Mouse (Mus musculus) limb, embryonic 10.5 days (tissue): ENCODE results near the gene Lactb. TPM values are rescaled to one million over a fixed set of nuclear protein-coding genes. Genes with fewer than 3 reads are reported as not detected.

Experiments used
- DNase-seq: peaks from one replicate; pipeline ENCODE4 v3.0.0-alpha.2; 2017; ENCODE audit warnings: low spot score
- H3K27ac ChIP-seq: fragments of 300-500 bp; sonication (generic); 2 replicates; pipeline ENCODE4 v1.5.1; 2016; ENCODE audit warnings: mild to moderate bottlenecking
- H3K27me3 ChIP-seq: fragments of 300-500 bp; sonication (generic); 2 replicates; pipeline ENCODE4 v1.6.1; 2016; ENCODE audit warnings: low read depth, mild to moderate bottlenecking; ENCODE audit not compliant: poor library complexity, severe bottlenecking
- H3K36me3 ChIP-seq: fragments of 300-500 bp; sonication (generic); 2 replicates; pipeline ENCODE4 v1.6.1; 2016; ENCODE audit warnings: mild to moderate bottlenecking, moderate library complexity
- H3K4me1 ChIP-seq: fragments of 300-500 bp; sonication (generic); 2 replicates; pipeline ENCODE4 v1.6.1; 2016
- H3K4me3 ChIP-seq: fragments of 300-500 bp; sonication (generic); 2 replicates; pipeline ENCODE4 v1.5.1; 2016; ENCODE audit warnings: mild to moderate bottlenecking, moderate library complexity
- H3K9me3 ChIP-seq: fragments of 300-500 bp; sonication (generic); replicated peaks from 2 replicates; pipeline ENCODE4 v1.6.1; 2016; ENCODE audit warnings: mild to moderate bottlenecking
- WGBS: fragments of 180-500 bp; shearing (Covaris S2); methylation state at CpG from one replicate; pipeline ENCODE4 v1.1.7; 2016; 5-methylcytosine and 5-hydroxymethylcytosine counted together
- polyA plus RNA-seq: library from polyadenylated mRNA; unstranded; fragments of >200 nt; fragmentation: Nextera tagmentation; extraction: Ambion mirVana; gene quantifications from 2 replicates; pipeline ENCODE4 v1.2.1, GENCODE M21; 2016

Lactb gene
- polyA plus RNA-seq, 1 experiment from 2014 or later = 9.3 TPM

DNA sequence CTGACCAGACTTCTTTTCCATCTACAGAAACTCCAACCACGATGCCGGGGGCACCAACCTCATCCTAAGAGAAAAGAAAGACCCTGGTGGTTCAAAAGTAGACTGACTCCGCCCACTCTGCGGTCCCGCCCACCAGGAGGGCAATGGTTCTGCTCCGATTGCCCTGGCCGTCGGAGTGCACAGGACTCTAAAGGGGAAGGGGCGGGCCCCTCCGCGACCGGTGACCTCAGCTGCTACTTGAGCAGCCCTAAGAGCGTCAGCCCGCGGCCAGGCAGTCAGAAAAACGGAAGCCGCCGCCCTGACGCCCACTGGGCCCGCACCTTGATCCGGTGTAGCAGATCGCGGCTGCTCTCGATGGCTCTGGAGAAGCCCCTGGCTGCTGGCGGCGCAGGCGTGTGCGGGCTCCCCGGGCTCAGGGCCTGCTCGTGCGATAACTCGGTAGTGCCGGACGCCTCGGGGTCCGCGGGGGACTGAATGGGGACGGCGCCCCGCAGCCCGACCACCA is 511 bp downstream of the Lactb start:
- peak; percentile 87 for DNase-seq
- peak overlapping the region; percentile 78 for H3K4me3 ChIP-seq
- WGBS = under 1% methylated on average over 41 of the region's 41 CpGs
- H3K9me3 ChIP-seq = no peaks in the 10 kb centered on the region
- peaks cover 15% of the 10 kb centered on the region for H3K36me3 ChIP-seq
- H3K4me1 ChIP-seq = 0 out of 2 replicates have a peak, but pooled peaks cover 11% of the 10 kb centered on the region
- peak overlapping the region; percentile 85 for H3K27ac ChIP-seq
- no peaks in the 10 kb centered on the region for H3K27me3 ChIP-seq

DNA sequence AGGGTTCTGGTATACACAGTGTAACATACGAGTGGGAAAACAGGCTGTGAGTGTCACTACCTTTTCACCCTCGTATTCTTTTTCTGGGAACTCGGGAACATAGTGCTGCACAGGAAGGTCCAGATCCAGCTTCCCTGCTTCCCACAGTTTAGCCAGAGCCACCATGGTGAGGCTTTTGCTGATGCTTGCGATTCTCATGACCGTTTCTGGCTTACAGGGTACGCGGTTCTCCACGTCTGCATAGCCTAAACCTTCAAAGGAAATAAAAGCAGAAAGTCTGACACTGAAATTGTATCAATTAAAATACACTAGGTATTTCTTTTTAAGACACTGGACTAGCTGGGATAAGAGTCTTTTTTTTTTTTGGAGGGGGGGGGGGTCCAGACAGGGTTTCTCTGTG is 4.2 kb downstream of the Lactb start:
- no peaks in the 10 kb centered on the region for H3K9me3 ChIP-seq
- H3K27ac ChIP-seq = no peak overlapping the region
- 0 out of 2 replicates have a peak, but pooled peaks cover 11% of the 10 kb centered on the region for H3K4me1 ChIP-seq
- no peak overlapping the region for H3K4me3 ChIP-seq
- 89% methylated on average over 8 of the region's 8 CpGs for WGBS
- no peak for DNase-seq
- H3K36me3 ChIP-seq = peaks cover 22% of the 10 kb centered on the region
- H3K27me3 ChIP-seq = no peaks in the 10 kb centered on the region

DNA sequence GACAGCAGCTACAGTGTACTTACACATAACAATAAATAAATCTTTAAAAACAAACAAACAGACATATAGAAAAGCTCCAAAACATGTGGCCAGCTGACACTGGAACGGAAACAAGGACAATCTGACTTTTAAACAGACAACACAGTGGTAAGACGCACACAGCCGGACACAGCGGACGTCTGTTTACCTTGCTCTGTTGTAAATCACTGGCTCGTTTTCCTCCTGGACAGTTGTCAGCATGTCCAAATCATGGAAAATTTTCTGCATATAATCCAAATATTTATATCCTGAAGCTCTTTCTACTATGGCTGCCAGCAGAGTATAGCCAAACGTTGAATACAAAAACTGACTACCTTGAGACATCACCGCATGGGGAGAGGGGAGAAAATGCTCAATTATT is 7.8 kb downstream of the Lactb start:
- Histone ChIP-seq H3K36me3 (peaks cover 22% of the 10 kb centered on the region), H3K27ac (no peak overlapping the region), H3K4me1 (no peaks in the 10 kb centered on the region), H3K4me3 (no peak overlapping the region), H3K27me3 (no peaks in the 10 kb centered on the region), H3K9me3 (no peaks in the 10 kb centered on the region)
- DNase-seq = no peak
- 90% methylated on average over 8 of the region's 8 CpGs for WGBS

DNA sequence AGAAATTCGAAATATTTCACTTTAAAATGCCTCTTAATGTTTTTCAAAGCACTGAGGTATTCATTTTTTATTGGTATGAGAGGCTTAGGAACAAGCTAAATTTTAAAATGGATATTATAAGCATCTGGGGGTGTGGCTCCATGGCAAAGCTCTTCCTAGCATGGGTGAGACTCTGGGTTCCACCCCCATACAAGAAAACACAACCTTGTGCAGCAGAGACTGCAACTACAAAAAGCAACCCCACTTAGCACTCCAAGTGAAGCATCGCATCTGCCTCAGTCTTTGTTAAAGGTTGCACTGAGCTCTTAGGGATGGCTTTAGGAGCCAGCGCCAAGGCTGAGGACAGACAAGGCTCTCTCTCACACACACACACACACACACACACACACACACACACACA is 13.8 kb downstream of the Lactb start:
- DNase-seq = no peak
- no peak overlapping the region for H3K27ac ChIP-seq
- no peaks in the 10 kb centered on the region for H3K27me3 ChIP-seq
- no peaks in the 10 kb centered on the region for H3K4me1 ChIP-seq
- no peak overlapping the region for H3K4me3 ChIP-seq
- no peaks in the 10 kb centered on the region for H3K36me3 ChIP-seq
- no peaks in the 10 kb centered on the region for H3K9me3 ChIP-seq
- WGBS = 87% methylated on average over 3 of the region's 3 CpGs

DNA sequence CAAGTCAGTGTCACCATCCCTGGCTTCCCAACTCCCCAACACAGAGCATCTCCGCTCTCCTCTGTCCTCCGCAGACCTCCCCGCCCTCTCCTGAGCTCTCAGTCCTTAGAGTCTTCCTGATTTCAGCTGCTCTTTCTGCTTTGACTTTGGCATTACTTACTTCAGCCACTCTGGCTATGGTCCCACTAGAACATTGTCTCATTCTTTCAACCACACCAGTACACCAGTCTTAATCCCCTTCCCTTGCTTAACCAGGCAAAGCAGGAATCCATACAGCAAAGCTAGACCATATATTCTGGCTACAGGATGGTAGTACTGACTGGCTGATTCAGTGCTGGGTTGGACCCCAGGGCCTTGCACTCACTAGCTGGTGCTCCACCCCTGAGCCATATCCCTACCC is 17.8 kb downstream of the Lactb start:
- H3K27ac ChIP-seq = no peak overlapping the region
- WGBS = 90% methylated on average over 3 of the region's 3 CpGs
- no peaks in the 10 kb centered on the region for H3K9me3 ChIP-seq
- H3K4me3 ChIP-seq = no peak overlapping the region
- no peaks in the 10 kb centered on the region for H3K27me3 ChIP-seq
- no peak for DNase-seq
- H3K36me3 ChIP-seq = no peaks in the 10 kb centered on the region; the same call in 1 of the 2 replicates
- no peaks in the 10 kb centered on the region for H3K4me1 ChIP-seq

DNA sequence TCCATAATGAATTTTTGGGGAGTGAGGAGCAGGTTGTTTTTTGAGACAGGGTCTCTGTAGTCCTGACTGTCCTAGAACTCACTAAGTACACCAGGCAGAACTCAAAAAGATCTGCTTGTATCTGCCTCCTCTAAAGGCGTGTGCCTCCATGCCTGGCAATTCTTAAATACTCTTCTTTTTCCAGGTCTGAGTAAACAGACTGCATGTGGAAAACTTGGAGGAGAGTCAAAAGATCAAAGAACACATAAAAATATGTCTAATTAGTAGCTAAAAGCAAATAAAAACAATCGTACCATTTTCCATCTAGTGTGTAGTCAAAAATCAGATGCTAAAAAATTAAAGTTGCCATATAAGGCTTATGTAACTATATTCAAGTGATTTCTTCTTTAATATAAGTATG is 22.4 kb downstream of the Lactb start:
- Histone ChIP-seq H3K4me1 (no peaks in the 10 kb centered on the region), H3K4me3 (no peak overlapping the region), H3K9me3 (no peaks in the 10 kb centered on the region), H3K36me3 (peaks cover 22% of the 10 kb centered on the region), H3K27me3 (no peaks in the 10 kb centered on the region), H3K27ac (no peak overlapping the region)
- no peak for DNase-seq
- 88% methylated on average over 2 of the region's 2 CpGs for WGBS

DNA sequence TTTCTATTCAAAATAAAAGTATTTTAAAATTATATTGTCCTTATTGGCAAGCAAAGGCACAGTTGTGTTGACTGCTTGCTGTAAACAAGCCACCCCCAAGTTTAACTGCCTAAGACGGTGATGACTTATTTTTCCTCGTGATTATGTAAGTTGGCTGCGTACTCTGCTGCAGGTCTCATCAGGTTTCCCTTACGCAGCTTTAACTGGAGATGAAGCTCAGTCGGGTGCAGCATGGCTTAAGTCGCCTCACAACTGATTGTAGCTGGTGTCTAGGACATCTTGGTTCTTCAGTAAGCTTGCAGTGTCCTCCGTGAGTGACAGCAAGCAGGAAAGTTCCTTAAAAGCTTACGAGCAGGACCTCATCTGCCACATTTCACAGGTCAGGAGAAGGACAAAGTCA is 23.0 kb downstream of the Lactb start:
- no peak for DNase-seq
- no peaks in the 10 kb centered on the region for H3K4me1 ChIP-seq
- H3K27me3 ChIP-seq = no peaks in the 10 kb centered on the region
- H3K36me3 ChIP-seq = peaks cover 27% of the 10 kb centered on the region
- no peak overlapping the region for H3K27ac ChIP-seq
- no peaks in the 10 kb centered on the region for H3K9me3 ChIP-seq
- 80% methylated on average over 8 of the region's 8 CpGs for WGBS
- no peak overlapping the region for H3K4me3 ChIP-seq

DNA sequence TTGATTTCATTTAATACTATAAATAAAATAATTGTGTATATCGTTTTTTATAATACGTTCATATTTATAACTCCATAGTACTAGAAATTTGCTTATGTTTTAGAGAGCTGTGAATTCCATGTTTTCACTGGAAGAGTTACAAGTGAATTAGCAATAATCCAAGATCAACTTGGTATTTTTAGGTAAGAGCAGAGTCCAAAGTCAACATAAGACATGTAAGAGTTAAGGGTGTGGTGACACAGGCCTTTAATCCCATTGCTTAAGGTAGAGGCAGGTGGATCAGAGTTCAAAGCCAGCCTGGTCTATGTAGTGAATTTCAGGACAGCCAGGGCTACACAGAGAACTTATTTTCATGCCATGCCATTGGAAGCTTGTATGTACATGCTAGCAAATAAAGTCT is 26.7 kb downstream of the Lactb start:
- DNase-seq = no peak
- H3K9me3 ChIP-seq = no peaks in the 10 kb centered on the region
- peaks cover 20% of the 10 kb centered on the region for H3K4me1 ChIP-seq
- peaks cover 27% of the 10 kb centered on the region for H3K36me3 ChIP-seq
- no peak overlapping the region for H3K27ac ChIP-seq
- H3K4me3 ChIP-seq = no peak overlapping the region
- H3K27me3 ChIP-seq = no peaks in the 10 kb centered on the region
- WGBS = 97% methylated on average over 2 of the region's 2 CpGs

DNA sequence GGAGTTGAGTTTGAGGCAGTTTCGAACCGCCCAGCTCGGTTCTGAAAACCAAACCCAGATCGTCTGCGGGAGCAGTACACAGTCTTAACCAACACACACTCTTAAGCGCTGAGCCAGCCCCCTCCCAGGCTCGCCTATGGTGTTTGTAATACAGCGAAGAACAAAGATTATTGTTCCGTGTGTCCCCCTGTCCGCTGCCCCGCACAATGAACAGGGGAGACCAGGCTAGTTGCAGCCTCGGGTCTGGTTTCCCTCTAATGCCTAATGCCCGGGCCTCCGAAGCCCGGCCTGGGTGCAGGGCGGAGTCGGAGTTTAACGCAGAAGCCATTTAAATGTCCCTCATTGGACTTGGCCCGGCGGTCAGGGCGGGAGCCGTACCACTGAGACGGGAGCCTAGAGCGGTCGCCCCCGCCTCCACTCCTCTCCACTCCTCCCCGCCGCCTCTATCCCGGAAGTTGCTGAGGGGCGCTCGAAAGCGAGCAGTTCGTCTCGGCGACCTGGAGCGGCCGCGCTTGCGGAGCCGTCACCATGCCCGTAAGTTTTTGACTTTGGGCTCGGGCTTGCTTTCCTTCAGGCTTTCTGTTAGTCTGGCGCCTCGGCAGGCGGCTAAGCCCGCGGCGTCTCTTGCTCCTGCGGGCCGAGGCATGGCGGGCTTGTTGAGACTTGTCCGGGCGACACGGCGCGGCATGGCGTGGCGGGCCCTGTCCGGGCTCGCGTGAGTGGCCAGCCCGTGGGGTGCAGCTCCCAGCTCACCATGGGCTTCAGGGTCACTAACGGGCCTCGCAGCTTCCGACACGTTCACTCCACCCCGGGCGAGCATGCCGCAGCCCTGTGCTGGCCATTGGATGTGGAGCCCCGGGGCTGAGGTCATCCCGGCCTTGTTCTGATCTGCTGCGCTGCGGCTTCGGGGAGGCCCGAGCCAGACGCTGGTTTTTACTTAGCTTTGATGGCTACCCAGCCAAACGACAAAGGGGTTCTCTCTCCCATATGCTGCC is 29.3 kb downstream of the Lactb start, which contains the start of gene Rps27l:
Gene Rps27l, plus strand, starts transcription at position 440 of the 995 bp plus-strand sequence.
- Histone ChIP-seq H3K36me3 (peaks cover 25% of the 10 kb centered on the region), H3K27me3 (no peaks in the 10 kb centered on the region), H3K27ac (peak within 1 kb of the TSS; percentile 96), H3K9me3 (no peaks in the 10 kb centered on the region), H3K4me1 (peaks cover 20% of the 10 kb centered on the region), H3K4me3 (peak within 1 kb of the TSS; percentile 98)
- peak; percentile 98 for DNase-seq
- under 1% methylated on average over 77 of the region's 77 CpGs for WGBS

DNA sequence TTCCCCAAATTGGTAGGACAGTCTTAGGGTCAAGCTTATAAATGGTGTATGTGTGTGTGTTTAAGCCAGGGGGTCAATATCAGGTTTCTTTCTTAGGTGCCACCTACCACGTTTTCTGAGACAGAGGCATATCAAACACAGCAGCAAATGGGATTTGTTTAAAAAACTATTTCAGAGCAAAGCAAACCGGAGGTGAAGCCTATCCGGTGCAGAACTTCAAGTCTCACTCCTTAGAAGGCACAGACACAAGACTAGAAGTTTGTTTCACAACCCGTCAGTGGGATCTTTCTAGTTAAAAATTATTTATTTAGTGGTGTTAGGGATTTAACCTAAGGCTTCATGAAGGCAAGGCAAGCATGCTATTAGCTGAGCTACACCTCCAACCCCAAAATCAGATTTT is 30.1 kb downstream of the Lactb start:
- H3K27ac ChIP-seq = peak overlapping the region; percentile 96
- peaks cover 25% of the 10 kb centered on the region for H3K36me3 ChIP-seq
- peaks cover 20% of the 10 kb centered on the region for H3K4me1 ChIP-seq
- WGBS = 28% methylated on average over 4 of the region's 4 CpGs
- DNase-seq = no peak
- H3K4me3 ChIP-seq = peak overlapping the region; percentile 98
- no peaks in the 10 kb centered on the region for H3K27me3 ChIP-seq
- no peaks in the 10 kb centered on the region for H3K9me3 ChIP-seq

DNA sequence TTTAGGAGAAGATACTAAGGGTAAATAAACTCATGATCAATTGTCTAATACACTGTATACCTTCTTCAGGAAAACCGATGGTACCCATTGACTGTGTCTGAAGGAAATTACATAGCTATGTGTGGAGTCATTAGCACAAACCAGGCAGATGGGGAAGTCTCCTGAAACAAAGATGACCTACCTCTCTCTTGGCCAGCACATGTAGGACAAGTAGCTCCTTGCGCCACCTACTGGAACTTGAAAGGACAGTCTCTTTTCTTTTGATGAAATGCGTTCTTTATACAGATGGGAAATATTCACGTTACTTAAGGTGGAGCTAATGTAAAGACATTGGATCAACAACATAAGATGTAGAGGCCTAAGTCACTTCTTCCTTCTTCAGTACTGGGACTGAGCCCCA is 36.4 kb downstream of the Lactb start:
- no peaks in the 10 kb centered on the region for H3K9me3 ChIP-seq
- H3K27ac ChIP-seq = no peak overlapping the region
- DNase-seq = no peak
- H3K4me3 ChIP-seq = no peak overlapping the region
- no peaks in the 10 kb centered on the region for H3K36me3 ChIP-seq
- 16% methylated on average over 4 of the region's 4 CpGs for whole genome bisulfite sequencing
- no peaks in the 10 kb centered on the region for H3K27me3 ChIP-seq
- H3K4me1 ChIP-seq = no peaks in the 10 kb centered on the region

DNA sequence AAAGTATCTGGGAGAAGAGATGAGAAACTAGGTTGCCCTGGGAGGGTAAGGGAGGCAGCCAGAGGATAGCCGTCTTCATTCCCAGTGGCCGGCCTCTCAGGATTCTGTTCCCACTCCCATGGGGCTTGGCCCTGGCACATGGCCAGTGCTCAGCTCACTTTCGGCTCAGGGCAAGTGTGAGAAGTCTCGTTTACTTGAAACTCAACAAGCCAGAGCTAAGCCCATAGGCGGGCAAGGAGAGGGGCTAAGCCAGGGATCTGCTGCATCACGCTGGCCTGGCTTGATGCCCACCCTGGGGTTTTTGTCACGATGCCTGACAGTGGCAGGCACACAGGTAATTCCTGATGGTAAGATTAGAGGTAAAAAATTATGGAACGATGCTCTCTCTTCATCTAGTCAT is 37.8 kb downstream of the Lactb start:
- Histone ChIP-seq H3K4me3 (no peak overlapping the region), H3K36me3 (no peaks in the 10 kb centered on the region), H3K27me3 (no peaks in the 10 kb centered on the region), H3K9me3 (no peaks in the 10 kb centered on the region), H3K27ac (no peak overlapping the region), H3K4me1 (no peaks in the 10 kb centered on the region)
- peak; percentile 20 for DNase-seq
- 84% methylated on average over 8 of the region's 8 CpGs for WGBS
